9 mouse cellular contexts compared by ENCODE assay signal in the genomic region with DNA sequence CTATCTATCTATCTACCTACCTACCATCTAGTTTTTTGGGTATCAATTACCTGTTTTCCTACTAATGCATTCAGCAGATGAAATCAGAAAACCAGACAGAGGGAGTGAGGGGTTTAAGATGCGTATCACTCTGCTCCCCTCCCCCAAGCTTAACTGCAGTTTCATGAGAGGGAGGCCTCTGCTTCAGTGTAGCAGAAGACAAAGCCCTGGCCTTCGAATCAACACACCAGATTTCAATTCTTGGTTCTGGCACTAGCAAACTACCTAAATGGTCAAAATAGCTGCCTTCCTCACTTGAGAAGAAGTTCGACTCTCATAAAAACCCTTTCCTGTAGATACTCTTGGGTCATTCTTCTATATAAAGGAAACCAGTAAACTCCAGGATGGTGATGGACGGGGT. TPM values are rescaled to one million over a fixed set of nuclear protein-coding genes. Genes with fewer than 3 reads are reported as not detected.
DNase-seq lines count a peak whose midpoint lies in the region; ATAC-seq and TF ChIP-seq lines count a peak whose summit lies in the region.
"Had no signal": no experiment of that assay in that cellular context is flagged by ENCODE, and none has a peak within 500 bp of the region (broad histone marks: within the 10 kb centered on the region; RNA-seq: fewer than 3 reads in every experiment).

No protein-coding gene starts in this region.

- no peak for TF ChIP-seq POLR2A in bone marrow macrophage, adult 2 months (IDR thresholded peaks at IDR 0.05; ENCODE audit: borderline replicate concordance, low read depth, low read length)

- H3K36me3 ChIP-seq in heart, embryonic 15.5 days, result peaks cover 34% of the 10 kb centered on the region
- peaks cover 24% of the 10 kb centered on the region for H3K36me3 ChIP-seq in hindbrain, embryonic 11.5 days (ENCODE audit: control insufficient read depth, insufficient read depth, low read length)
- peaks cover 43% of the 10 kb centered on the region for H3K36me3 ChIP-seq in midbrain, embryonic 12.5 days
- H3K36me3 ChIP-seq: G1E had no signal

- peak overlapping the region; percentile 89 for H3K4me2 ChIP-seq in heart, embryonic 15.5 days
- peak overlapping the region; percentile 68 for H3K4me2 ChIP-seq in hindbrain, embryonic 11.5 days (replicated peaks; ENCODE audit: low read depth, low read length)
- H3K4me2 ChIP-seq in midbrain, embryonic 12.5 days (replicated peaks), result peak overlapping the region; percentile 60

- peak overlapping the region; percentile 87 for H3K9ac ChIP-seq in heart, embryonic 15.5 days
- peak overlapping the region; percentile 93 for H3K9ac ChIP-seq in hindbrain, embryonic 11.5 days (ENCODE audit: low read depth, low read length)
- peak overlapping the region; percentile 90 for H3K9ac ChIP-seq in midbrain, embryonic 12.5 days (replicated peaks)

- peak overlapping the region; percentile 82 for H3K4me3 ChIP-seq in heart, embryonic 15.5 days
- H3K4me3 ChIP-seq in bone marrow macrophage, adult 2 months (ENCODE audit: insufficient read depth, low read length), result peak overlapping the region; percentile 58
- peak overlapping the region; percentile 80 for H3K4me3 ChIP-seq in hindbrain, embryonic 11.5 days (ENCODE audit: low read depth, low read length)
- peak overlapping the region; percentile 76 for H3K4me3 ChIP-seq in midbrain, embryonic 12.5 days

- peaks cover 8% of the 10 kb centered on the region for H3K4me1 ChIP-seq in heart, embryonic 15.5 days (replicated peaks)
- peaks cover 10% of the 10 kb centered on the region for H3K4me1 ChIP-seq in bone marrow macrophage, adult 2 months (ENCODE audit: control insufficient read depth, insufficient read depth, low read length)
- peaks cover 3% of the 10 kb centered on the region for H3K4me1 ChIP-seq in hindbrain, embryonic 11.5 days (replicated peaks; ENCODE audit: control insufficient read depth, insufficient read depth, low read length)
- H3K4me1 ChIP-seq in midbrain, embryonic 12.5 days, result peaks cover 18% of the 10 kb centered on the region

- peak overlapping the region; percentile 91 for H3K27ac ChIP-seq in heart, embryonic 15.5 days
- H3K27ac ChIP-seq in bone marrow macrophage, adult 2 months (ENCODE audit: insufficient read depth, low read depth, low read length), result no peak overlapping the region
- H3K27ac ChIP-seq in hindbrain, embryonic 11.5 days (ENCODE audit: low read depth, low read length), result peak overlapping the region; percentile 88
- peak overlapping the region; percentile 93 for H3K27ac ChIP-seq in midbrain, embryonic 12.5 days (replicated peaks)

- DNase-seq in heart, adult 9 months (ENCODE audit: low spot score in 2 of 2), result no peak
- DNase-seq in hindbrain, embryonic 11.5 days (ENCODE audit: low spot score), result peak; percentile 59
- no peak for DNase-seq in layer of hippocampus, postnatal 14 days (ENCODE audit: low spot score in 2 of 2)
- no peak for DNase-seq in layer of hippocampus, adult 11-12 months (ENCODE audit: low spot score)

- ATAC-seq in heart, embryonic 15.5 days (replicated peaks; ENCODE audit: insufficient number of reproducible peaks, insufficient read depth, low FRiP score, low read depth), result no peak
- no peak for ATAC-seq in hindbrain, embryonic 11.5 days (ENCODE audit: low FRiP score)
- no peak for ATAC-seq in midbrain, embryonic 12.5 days (ENCODE audit: low FRiP score, low read depth)
- ATAC-seq in megakaryocyte progenitor cell, adult 5-6 weeks (replicated peaks; ENCODE audit: poor library complexity), result no peak

- 16% methylated on average over 4 of the region's 4 CpGs for WGBS in heart, embryonic 15.5 days
- 4% methylated on average over 4 of the region's 4 CpGs for WGBS in hindbrain, embryonic 11.5 days
- 6% methylated on average over 4 of the region's 4 CpGs for WGBS in midbrain, embryonic 12.5 days

- TF ChIP-seq CTCF in bone marrow macrophage, adult 2 months (IDR thresholded peaks at IDR 0.05; ENCODE audit: low read depth, low read length), result no peak

- H3K9me3 ChIP-seq in heart, embryonic 15.5 days (replicated peaks), result no peaks in the 10 kb centered on the region
- H3K9me3 ChIP-seq in hindbrain, embryonic 11.5 days (ENCODE audit: control insufficient read depth, low read length), result no peaks in the 10 kb centered on the region
- H3K9me3 ChIP-seq in midbrain, embryonic 12.5 days, result no peaks in the 10 kb centered on the region
- H3K9me3 ChIP-seq: G1E had no signal

- no peaks in the 10 kb centered on the region for H3K27me3 ChIP-seq in heart, embryonic 15.5 days
- H3K27me3 ChIP-seq in hindbrain, embryonic 11.5 days (ENCODE audit: control insufficient read depth, insufficient read depth, low read length), result no peaks in the 10 kb centered on the region
- H3K27me3 ChIP-seq in midbrain, embryonic 12.5 days, result no peaks in the 10 kb centered on the region

RNA-seq across cellular contexts. Expression of gene Zfp334, which starts 0.7 kb away (rescaled TPM):
- 3.4 and 4.2 TPM in 2 replicates for polyA plus RNA-seq in heart, embryonic 15.5 days (2015; fragmentation: Nextera tagmentation; extraction: Ambion mirVana)
- polyA plus RNA-seq in bone marrow macrophage, adult 2 months (2012; ENCODE audit: insufficient read depth, insufficient read length, missing spikeins), result 0.27 and 0.36 TPM in 2 replicates
- polyA plus RNA-seq in hindbrain, embryonic 11.5 days (2014; fragmentation: Nextera tagmentation; extraction: Ambion mirVana), result 19.6 and 21.2 TPM in 2 replicates
- 23.6 and 25.5 TPM in 2 replicates for polyA plus RNA-seq in midbrain, embryonic 12.5 days (2016; fragmentation: Nextera tagmentation; extraction: Ambion mirVana)
- 10 to 100 TPM; 12.6 to 13.4 TPM for total RNA-seq in layer of hippocampus, postnatal 14 days (2021)
- total RNA-seq in megakaryocyte progenitor cell, adult 5-6 weeks (2015), result not detected in 2 replicates
- not detected in 2 replicates for total RNA-seq in megakaryocyte progenitor cell, adult 5-6 weeks (2017)
- polyA plus RNA-seq: G1E had no signal

RNA-seq across cellular contexts. Expression of gene Ocstamp, which starts 12.8 kb away (rescaled TPM):
- polyA plus RNA-seq in heart, embryonic 15.5 days (2015; fragmentation: Nextera tagmentation; extraction: Ambion mirVana), result 0.03 and 0.09 TPM in 2 replicates
- not detected in 2 replicates for polyA plus RNA-seq in bone marrow macrophage, adult 2 months (2012; ENCODE audit: insufficient read depth, insufficient read length, missing spikeins)
- 0.06 TPM in 1 of 2 replicates, not detected in the other for polyA plus RNA-seq in hindbrain, embryonic 11.5 days (2014; fragmentation: Nextera tagmentation; extraction: Ambion mirVana)
- 0.05 TPM in 1 of 2 replicates, not detected in the other for polyA plus RNA-seq in midbrain, embryonic 12.5 days (2016; fragmentation: Nextera tagmentation; extraction: Ambion mirVana)
- not detected for total RNA-seq in layer of hippocampus, postnatal 14 days (2021)
- not detected in 2 replicates for total RNA-seq in megakaryocyte progenitor cell, adult 5-6 weeks (2015)
- total RNA-seq in megakaryocyte progenitor cell, adult 5-6 weeks (2017), result not detected in 2 replicates
- polyA plus RNA-seq: G1E had no signal

RNA-seq across cellular contexts. Expression of gene Zfp663, which starts 18.8 kb away (rescaled TPM):
- polyA plus RNA-seq in heart, embryonic 15.5 days (2015; fragmentation: Nextera tagmentation; extraction: Ambion mirVana), result 0.20 and 0.24 TPM in 2 replicates
- not detected in 2 replicates for polyA plus RNA-seq in bone marrow macrophage, adult 2 months (2012; ENCODE audit: insufficient read depth, insufficient read length, missing spikeins)
- 7.0 and 7.6 TPM in 2 replicates for polyA plus RNA-seq in hindbrain, embryonic 11.5 days (2014; fragmentation: Nextera tagmentation; extraction: Ambion mirVana)
- polyA plus RNA-seq in midbrain, embryonic 12.5 days (2016; fragmentation: Nextera tagmentation; extraction: Ambion mirVana), result 7.6 and 9.2 TPM in 2 replicates
- 1 to 10 TPM; 1.2 to 1.3 TPM for total RNA-seq in layer of hippocampus, postnatal 14 days (2021)
- not detected in 2 replicates for total RNA-seq in megakaryocyte progenitor cell, adult 5-6 weeks (2015)
- total RNA-seq in megakaryocyte progenitor cell, adult 5-6 weeks (2017), result not detected in 2 replicates
- polyA plus RNA-seq: G1E had no signal
